Mouse (Mus musculus): Measurements from ENCODE around the gene Cwh43.
A peak's percentile ranks its signal among the peaks of the same experiment; 100 is the strongest.

Gene Cwh43

GRCm38 (mm10) chr5:73405981-73406722 is at the start of gene Cwh43:
Gene Cwh43 (plus strand): TSS chr5:73406075.
- TF ChIP-seq GATA4 (IDR thresholded peaks at IDR 0.05; ENCODE audit: insufficient replicate concordance, low read length) = no peak

GRCm38 (mm10) chr5:73359134-73359751 is 46.6 kb upstream of the Cwh43 start:
- peak; percentile 22; the same call in 1 of the 2 replicates for TF ChIP-seq GATA4 (IDR thresholded peaks at IDR 0.05; ENCODE audit: insufficient replicate concordance, low read length)

DNA sequence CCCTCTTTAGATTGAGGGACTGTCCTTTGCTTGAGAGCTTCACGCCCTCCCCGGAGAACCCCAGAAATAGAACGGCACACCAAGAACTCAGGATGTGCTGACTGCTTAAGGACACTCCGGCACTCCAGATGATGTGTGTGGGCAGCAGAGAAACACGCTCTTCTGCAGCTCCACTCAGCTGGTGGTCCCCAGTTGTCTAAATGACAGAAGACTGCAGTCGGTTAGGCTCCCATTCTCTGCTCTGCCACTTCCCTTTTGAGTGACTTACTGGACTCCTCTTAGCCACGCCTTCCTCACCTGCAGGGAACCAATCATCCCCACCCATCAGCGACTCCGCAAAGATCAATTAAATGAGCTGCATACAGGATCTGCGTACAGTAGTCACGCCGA is 46.1 kb upstream of the Cwh43 start:
- TF ChIP-seq GATA4 (IDR thresholded peaks at IDR 0.05; ENCODE audit: insufficient replicate concordance, low read length) = no peak

DNA sequence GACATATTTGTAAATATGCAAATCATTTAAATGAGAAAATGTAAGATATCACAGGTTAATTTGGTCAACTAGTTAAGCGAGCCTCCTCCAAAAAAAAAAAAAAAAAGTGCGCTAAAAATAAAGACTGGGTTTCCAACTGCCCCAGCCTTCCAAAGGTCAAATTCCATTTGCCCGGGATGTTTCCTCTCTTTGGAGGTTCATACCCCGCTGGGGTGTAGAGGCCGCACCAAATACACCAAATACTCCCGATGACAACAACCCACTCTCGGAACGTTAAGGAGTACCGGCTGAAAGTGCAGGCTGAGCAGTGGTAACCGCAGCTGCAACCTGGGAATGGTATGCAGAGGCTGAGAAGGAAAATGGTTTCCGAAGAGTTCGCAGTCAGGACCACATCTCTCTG is 45.6 kb upstream of the Cwh43 start:
- TF ChIP-seq GATA4 (IDR thresholded peaks at IDR 0.05; ENCODE audit: insufficient replicate concordance, low read length) = no peak

GRCm38 (mm10) chr5:73362338-73362737 is 43.5 kb upstream of the Cwh43 start:
- TF ChIP-seq GATA4 (IDR thresholded peaks at IDR 0.05; ENCODE audit: insufficient replicate concordance, low read length) = no peak

- no peak for TF ChIP-seq GATA4 (IDR thresholded peaks at IDR 0.05; ENCODE audit: insufficient replicate concordance, low read length)
These were observed 43.1 kb upstream of the Cwh43 start for GRCm38 (mm10) chr5:73362791-73363190.

DNA sequence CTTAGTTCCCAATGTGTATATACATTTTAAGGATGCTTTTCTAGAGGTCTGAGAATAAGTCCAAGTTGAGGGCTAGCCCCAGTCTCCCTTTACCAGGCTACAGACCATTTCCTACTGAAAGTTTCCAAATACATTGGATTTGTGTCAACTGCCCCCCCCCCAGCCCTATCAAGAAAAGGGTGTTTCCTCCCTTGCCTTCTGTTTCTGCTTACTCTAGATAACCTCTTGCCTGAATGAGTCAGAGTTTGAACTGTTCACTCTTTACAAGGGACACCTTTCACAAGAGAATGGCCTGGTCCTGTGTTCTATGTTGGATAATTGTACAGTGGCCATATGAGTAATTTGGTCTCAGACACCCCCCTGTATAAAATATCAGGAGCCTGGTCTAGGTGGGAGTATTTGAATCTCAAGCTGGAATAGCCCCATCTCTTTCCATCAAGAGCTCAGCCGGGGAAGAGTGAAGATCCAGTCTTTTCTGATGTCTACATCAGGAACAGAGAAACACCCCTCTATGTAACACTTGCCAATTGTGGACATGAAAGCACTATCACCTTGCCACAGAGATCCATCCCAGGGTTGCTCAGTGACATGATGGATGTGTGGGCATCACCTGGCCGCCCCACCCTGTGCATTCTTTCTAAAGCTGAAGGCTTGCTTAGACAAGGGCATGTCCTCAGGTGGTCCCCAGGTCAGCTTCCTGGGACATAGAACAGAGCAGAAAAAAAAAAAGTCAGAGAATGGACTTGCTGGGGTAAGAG is 41.6 kb upstream of the Cwh43 start:
- TF ChIP-seq GATA4 (IDR thresholded peaks at IDR 0.05; ENCODE audit: insufficient replicate concordance, low read length) = no peak

- no peak for TF ChIP-seq GATA4 (IDR thresholded peaks at IDR 0.05; ENCODE audit: insufficient replicate concordance, low read length)
These were observed 38.0 kb upstream of the Cwh43 start for GRCm38 (mm10) chr5:73367906-73368305.

- TF ChIP-seq GATA4 (IDR thresholded peaks at IDR 0.05; ENCODE audit: insufficient replicate concordance, low read length) = no peak
These were observed 36.9 kb upstream of the Cwh43 start for GRCm38 (mm10) chr5:73368845-73369447.

- no peak for TF ChIP-seq GATA4 (IDR thresholded peaks at IDR 0.05; ENCODE audit: insufficient replicate concordance, low read length)
These were observed 36.1 kb upstream of the Cwh43 start for GRCm38 (mm10) chr5:73369731-73370130.

- no peak for TF ChIP-seq GATA4 (IDR thresholded peaks at IDR 0.05; ENCODE audit: insufficient replicate concordance, low read length)
These were observed 33.3 kb upstream of the Cwh43 start for GRCm38 (mm10) chr5:73372601-73373000.

- TF ChIP-seq GATA4 (IDR thresholded peaks at IDR 0.05; ENCODE audit: insufficient replicate concordance, low read length) = no peak
These were observed 32.7 kb upstream of the Cwh43 start for GRCm38 (mm10) chr5:73373184-73373583.

DNA sequence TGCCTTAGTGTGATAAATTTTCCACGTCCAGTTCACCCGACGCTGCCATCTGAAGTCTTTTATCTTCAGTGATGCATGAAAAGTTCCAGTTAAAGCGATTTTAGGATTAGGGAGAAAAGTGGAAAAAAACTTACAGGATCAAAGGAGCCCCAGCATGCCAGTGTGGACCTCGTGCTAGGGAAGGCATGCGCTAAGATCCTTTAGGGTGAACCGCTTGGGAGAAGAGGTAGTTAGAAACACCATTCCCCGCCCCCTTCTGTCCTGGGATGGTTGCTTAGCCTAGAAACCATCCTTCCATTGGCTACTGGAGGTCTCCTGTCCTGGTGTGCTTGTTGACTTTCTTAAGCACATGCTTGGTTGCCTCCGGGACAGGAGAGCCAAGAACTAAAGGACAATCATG is 29.8 kb upstream of the Cwh43 start:
- TF ChIP-seq GATA4 (IDR thresholded peaks at IDR 0.05; ENCODE audit: insufficient replicate concordance, low read length) = no peak

GRCm38 (mm10) chr5:73376491-73376890 is 29.4 kb upstream of the Cwh43 start:
- no peak for TF ChIP-seq GATA4 (IDR thresholded peaks at IDR 0.05; ENCODE audit: insufficient replicate concordance, low read length)

DNA sequence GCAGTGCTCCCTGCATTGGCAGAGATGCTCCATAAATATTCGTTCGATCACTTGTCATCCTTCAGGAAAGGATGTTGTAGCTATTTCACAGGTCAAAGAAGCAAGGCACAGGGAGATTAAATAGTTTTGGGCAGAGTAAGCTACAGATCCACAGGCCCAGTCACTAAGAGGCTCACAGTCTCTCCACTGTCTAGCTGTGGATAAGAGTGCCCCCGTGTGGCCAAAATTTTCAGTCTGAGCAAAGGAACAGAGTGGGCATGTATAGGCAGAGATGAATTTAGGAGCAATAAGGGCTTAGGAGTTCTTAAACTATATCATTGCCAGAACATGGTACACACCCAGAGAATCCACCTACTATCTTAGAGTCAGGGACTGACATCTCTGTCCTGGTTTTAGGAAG is 26.0 kb upstream of the Cwh43 start:
- TF ChIP-seq GATA4 (IDR thresholded peaks at IDR 0.05; ENCODE audit: insufficient replicate concordance, low read length) = no peak

- no peak for TF ChIP-seq GATA4 (IDR thresholded peaks at IDR 0.05; ENCODE audit: insufficient replicate concordance, low read length)
These were observed 25.0 kb upstream of the Cwh43 start for GRCm38 (mm10) chr5:73380829-73381228.

Data from liver, adult (tissue).